Mouse (Mus musculus) gastrocnemius, adult 2 months (tissue): ENCODE data around the gene Rab22a. TPM values are rescaled to one million over a fixed set of nuclear protein-coding genes. Genes with fewer than 3 reads are reported as not detected.
"Not testable (repeated sequence)": the region's sequence is repeated elsewhere in the genome, so short reads cannot be mapped to it uniquely, and the experiment has no call there.

Source experiments
- DNase-seq: peaks from one replicate; pipeline ENCODE4 v3.0.0; 2022
- H3K27ac ChIP-seq: fragments of 200-600 bp; 2 replicates; pipeline ENCODE4 v1.8.1; 2022; ENCODE audit warnings: mild to moderate bottlenecking
- H3K4me3 ChIP-seq: fragments of 200-600 bp; 2 replicates; pipeline ENCODE4 v1.8.1; 2022; ENCODE audit warnings: mild to moderate bottlenecking, moderate library complexity
- CTCF ChIP-seq: fragments of 200-600 bp; IDR thresholded peaks from 2 replicates; pipeline ENCODE4 v1.8.1; 2022; ENCODE audit warnings: antibody characterized with exemption, mild to moderate bottlenecking, moderate library complexity
- intact Hi-C: fragments of 180-260 bp; cut with DNase I; formaldehyde crosslinking; loops from one replicate; pipeline ENCODE4 v1.15.1; 2025
- total RNA-seq, 2 experiments: library from RNA; stranded (reverse); gene quantifications; 2 replicates each; pipeline ENCODE4 v1.2.3; 2021

Gene Rab22a
- total RNA-seq, 2 experiments from 2014 or later = 28.0 to 30.7 TPM

GRCm38 (mm10) chr2:173710193-173710592 is 50.6 kb downstream of the Rab22a start:
- no peak for DNase-seq
- Histone ChIP-seq H3K4me3 (no peak overlapping the region), H3K27ac (no peak overlapping the region)
- TF ChIP-seq CTCF = no peak
- intact Hi-C loops = no loop called here

- Histone ChIP-seq H3K4me3 (no peak overlapping the region), H3K27ac (no peak overlapping the region)
- intact Hi-C loops = no loop called here
- no peak for DNase-seq
- no peak for TF ChIP-seq CTCF
Observed at GRCm38 (mm10) chr2:173712656-173713055, 53.1 kb downstream of the Rab22a start.

DNA sequence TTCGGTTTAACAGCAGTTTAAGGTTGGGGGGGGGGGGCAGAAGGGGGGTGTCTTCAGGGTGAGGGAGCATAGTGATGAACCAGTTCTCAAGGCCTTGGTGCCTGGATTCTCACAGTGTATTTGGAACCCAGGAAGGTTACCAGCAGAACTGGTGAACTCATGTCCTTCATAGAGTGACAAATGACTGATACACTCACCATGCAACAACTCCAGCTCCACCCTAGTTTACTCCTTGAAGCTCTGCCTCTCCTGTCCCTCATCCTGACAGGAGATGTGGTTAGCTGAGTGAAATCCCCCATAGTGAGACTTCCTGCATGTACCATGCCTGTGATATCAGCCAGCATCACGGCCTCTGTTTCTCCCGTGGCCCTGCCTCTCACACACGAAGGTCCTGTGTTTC is 53.7 kb downstream of the Rab22a start:
- H3K27ac ChIP-seq = no peak overlapping the region
- H3K4me3 ChIP-seq = no peak overlapping the region
- no peak for TF ChIP-seq CTCF
- no peak for DNase-seq
- intact Hi-C loops = no loop called here

GRCm38 (mm10) chr2:173714620-173715218 is 55.2 kb downstream of the Rab22a start:
- DNase-seq = no peak
- no peak for TF ChIP-seq CTCF
- Histone ChIP-seq H3K4me3 (no peak overlapping the region), H3K27ac (no peak overlapping the region)
- intact Hi-C loops = no loop called here

- intact Hi-C loops = no loop called here
- H3K4me3 ChIP-seq = no peak overlapping the region
- no peak overlapping the region for H3K27ac ChIP-seq
- DNase-seq = no peak
- TF ChIP-seq CTCF = no peak
Observed at GRCm38 (mm10) chr2:173716966-173717365, 57.4 kb downstream of the Rab22a start.

GRCm38 (mm10) chr2:173719115-173719514 is 59.6 kb downstream of the Rab22a start, which contains the start of gene 1700010B08Rik:
Gene 1700010B08Rik (plus strand): TSS chr2:173719415.
- H3K4me3 ChIP-seq, intact Hi-C loops, DNase-seq, H3K27ac ChIP-seq: not testable (repeated sequence)

GRCm38 (mm10) chr2:173722251-173722857 is 62.8 kb downstream of the Rab22a start:
- TF ChIP-seq CTCF = no peak
- Histone ChIP-seq H3K4me3 (no peak overlapping the region), H3K27ac (no peak overlapping the region)
- intact Hi-C loops = no loop called here
- no peak for DNase-seq

DNA sequence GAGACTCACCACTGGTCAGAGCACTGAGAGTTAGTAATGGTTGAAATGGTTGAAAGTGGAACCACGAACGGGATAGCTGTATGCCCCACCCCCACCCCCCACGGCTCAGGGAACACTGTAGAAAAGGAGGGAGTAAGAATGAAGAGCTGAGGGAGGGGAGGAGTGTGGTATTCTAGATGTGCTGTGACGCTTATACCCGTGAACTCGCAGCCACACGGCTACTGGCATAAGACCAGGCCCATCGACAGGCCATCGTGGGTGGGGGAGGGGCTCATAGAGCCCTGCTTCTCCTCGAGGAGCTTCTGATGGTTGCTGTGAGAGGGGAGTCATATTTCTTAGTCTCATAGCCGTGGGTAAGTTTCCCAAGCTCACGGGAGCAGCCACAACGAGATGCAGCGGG is 64.8 kb downstream of the Rab22a start:
- TF ChIP-seq CTCF = no peak
- DNase-seq = no peak
- Histone ChIP-seq H3K27ac (no peak overlapping the region), H3K4me3 (no peak overlapping the region)
- intact Hi-C loops = no loop called here

DNA sequence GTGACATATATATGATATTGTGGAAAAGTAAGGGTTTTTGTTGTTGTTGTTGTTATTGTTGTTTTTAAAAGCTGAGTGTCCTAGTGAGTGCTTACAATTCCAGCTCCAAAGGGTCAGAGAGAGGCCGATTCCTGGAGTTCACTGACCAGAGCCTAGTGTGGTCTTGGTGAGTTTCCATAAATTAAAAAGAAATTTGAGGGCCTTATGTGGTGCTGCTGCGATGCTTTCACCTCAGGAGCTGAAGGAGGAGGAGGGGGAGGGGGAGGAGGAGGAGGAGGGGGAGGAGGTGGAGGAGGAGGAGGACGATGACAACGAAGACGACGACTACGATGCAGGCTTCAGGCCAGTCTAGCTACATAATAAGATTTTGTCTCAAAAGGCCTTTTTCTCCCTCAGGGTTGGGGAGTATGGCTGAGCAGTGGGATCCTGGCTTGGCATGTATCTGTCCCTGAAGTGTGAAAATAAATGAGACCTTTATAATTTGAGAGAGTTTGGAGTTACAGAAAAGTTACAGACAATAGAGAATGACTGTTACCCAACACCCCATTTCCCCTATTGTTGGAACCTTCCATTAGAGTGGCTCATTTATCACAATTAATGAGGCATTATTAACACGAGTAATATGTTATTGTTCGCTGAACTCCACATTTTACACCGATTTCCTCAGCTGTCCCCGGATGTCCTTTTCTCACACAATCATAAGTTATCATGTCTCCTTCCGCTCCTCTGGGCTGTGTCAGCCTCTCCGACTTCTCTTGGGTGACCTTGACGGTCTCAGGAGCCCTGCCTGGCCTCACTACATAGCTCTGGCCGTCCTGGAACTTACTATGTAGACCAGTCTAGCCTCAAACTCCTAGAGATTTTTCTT is 65.6 kb downstream of the Rab22a start:
- H3K27ac ChIP-seq = no peak overlapping the region
- H3K4me3 ChIP-seq = no peak overlapping the region
- DNase-seq = no peak
- TF ChIP-seq CTCF = no peak
- intact Hi-C loops = no loop called here

DNA sequence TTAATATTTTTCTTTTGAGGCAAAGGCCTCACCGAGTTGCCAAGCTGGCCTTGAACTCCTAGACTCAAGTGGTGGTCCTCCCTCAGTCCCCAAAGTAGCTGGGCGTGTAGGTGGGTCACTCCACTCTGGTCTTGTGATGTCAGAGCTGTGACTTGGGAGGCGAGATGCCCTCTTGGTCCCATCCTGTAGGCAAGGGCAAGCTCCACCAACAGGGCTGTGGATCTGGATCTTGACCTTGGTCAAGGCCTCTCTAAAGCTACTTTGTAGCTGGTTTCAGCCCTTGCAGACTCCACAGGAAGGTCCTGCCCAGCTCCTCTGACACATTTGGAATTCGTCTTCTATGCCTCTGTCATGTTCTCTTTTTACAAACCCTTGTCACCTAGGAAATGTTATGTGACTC is 66.3 kb downstream of the Rab22a start:
- Histone ChIP-seq H3K4me3 (no peak overlapping the region), H3K27ac (no peak overlapping the region)
- no peak for DNase-seq
- intact Hi-C loops = no loop called here
- no peak for TF ChIP-seq CTCF

GRCm38 (mm10) chr2:173730444-173730966 is 70.9 kb downstream of the Rab22a start:
- intact Hi-C loops = no loop called here
- no peak overlapping the region for H3K27ac ChIP-seq
- no peak for TF ChIP-seq CTCF

GRCm38 (mm10) chr2:173734426-173734825 is 74.9 kb downstream of the Rab22a start:
- intact Hi-C loops = loop anchor here (2.0 kb wide), 1 partner anchor 74 kb away; no protein-coding TSS in a partner anchor
- H3K4me3 ChIP-seq = no peak overlapping the region
- TF ChIP-seq CTCF = no peak
- no peak overlapping the region for H3K27ac ChIP-seq
- no peak for DNase-seq

More at GRCm38 (mm10) chr2:173730444-173730966, 70.9 kb downstream of the Rab22a start:
- DNase-seq = no peak
- no peak overlapping the region for H3K4me3 ChIP-seq
